Mouse (Mus musculus): ENCODE results near the gene Sept14.

GRCm38 (mm10) chr5:129725774-129726392 is 17.6 kb upstream of the Sept14 start:
- TF ChIP-seq CTCF (IDR thresholded peaks at IDR 0.05) = no peak
- TF ChIP-seq EP300 (IDR thresholded peaks at IDR 0.05) = no peak
